Mouse (Mus musculus) heart, embryonic 11.5 days (tissue): ENCODE data around the gene Gpx4. TPM values are rescaled to one million over a fixed set of nuclear protein-coding genes. Genes with fewer than 3 reads are reported as not detected.

Source experiments
- ATAC-seq: fragments of 200-750 bp; cut with Nextera tagmentation; replicated peaks from 2 replicates; pipeline ENCODE4 v1.8.0; 2017; ENCODE audit warnings: moderate library complexity; ENCODE audit not compliant: insufficient number of reproducible peaks, low FRiP score, low TSS enrichment
- H3K27ac ChIP-seq: fragments of 300-500 bp; sonication (generic); 2 replicates; pipeline ENCODE4 v1.5.1; 2014; ENCODE audit warnings: mild to moderate bottlenecking, low read depth, low read length
- H3K27me3 ChIP-seq: fragments of 300-500 bp; sonication (generic); 2 replicates; pipeline ENCODE4 v1.6.1; 2014; ENCODE audit warnings: mild to moderate bottlenecking, low read length, mixed read lengths; ENCODE audit not compliant: control insufficient read depth, insufficient read depth
- H3K36me3 ChIP-seq: fragments of 300-500 bp; sonication (generic); 2 replicates; pipeline ENCODE4 v1.6.1; 2014; ENCODE audit warnings: mild to moderate bottlenecking, low read length, moderate library complexity, mixed read lengths; ENCODE audit not compliant: control insufficient read depth, insufficient read depth
- H3K4me1 ChIP-seq: fragments of 300-500 bp; sonication (generic); 2 replicates; pipeline ENCODE4 v1.6.1; 2014; ENCODE audit warnings: low read length; ENCODE audit not compliant: control insufficient read depth, insufficient read depth
- H3K4me2 ChIP-seq: fragments of 300-500 bp; sonication (generic); 2 replicates; pipeline ENCODE4 v1.6.1; 2014; ENCODE audit warnings: mild to moderate bottlenecking, moderate library complexity
- H3K4me3 ChIP-seq: fragments of 300-500 bp; sonication (generic); 2 replicates; pipeline ENCODE4 v1.5.1; 2014; ENCODE audit warnings: low read depth, low read length
- H3K9ac ChIP-seq: fragments of 300-500 bp; sonication (generic); 2 replicates; pipeline ENCODE4 v1.6.1; 2014; ENCODE audit warnings: mild to moderate bottlenecking, low read depth, low read length, moderate library complexity
- H3K9me3 ChIP-seq: fragments of 300-500 bp; sonication (generic); replicated peaks from 2 replicates; pipeline ENCODE4 v1.6.1; 2016; ENCODE audit warnings: low read length; ENCODE audit not compliant: control insufficient read depth
- WGBS: fragments of 180-500 bp; shearing (Covaris S2); extraction: QIAGEN DNeasy Blood & Tissue Kit; methylation state at CpG from one replicate; pipeline ENCODE4 v1.1.7; 2014; ENCODE audit not compliant: insufficient replicate concordance; 5-methylcytosine and 5-hydroxymethylcytosine counted together
- polyA plus RNA-seq: library from polyadenylated mRNA; unstranded; fragments of >200 nt; fragmentation: Nextera tagmentation; extraction: Ambion mirVana; gene quantifications from 2 replicates; pipeline ENCODE4 v1.2.1, GENCODE M21; 2014

The Gpx4 gene
- polyA plus RNA-seq, 1 experiment from 2014 or later, result 711 TPM

DNA sequence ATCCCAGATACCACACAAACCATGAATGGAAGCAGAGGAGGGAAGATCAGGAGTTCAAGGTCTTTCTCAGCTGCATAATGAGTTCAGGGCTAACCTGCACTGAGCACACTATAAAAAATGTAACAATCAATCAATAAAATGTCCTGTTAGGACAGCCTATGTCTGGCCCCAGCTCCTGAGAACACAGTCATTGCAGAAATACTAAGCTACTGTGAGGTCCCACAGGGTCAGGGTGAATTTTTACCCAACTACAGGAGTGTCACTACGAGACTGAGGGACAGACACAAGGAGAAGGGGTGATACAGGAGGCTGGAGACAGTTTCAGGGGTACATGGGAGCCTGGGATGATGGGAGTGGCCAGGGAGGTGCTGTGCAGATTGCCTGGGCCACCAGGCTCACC lies 31.4 kb downstream of the Gpx4 start:
- 89% methylated on average over 1 of the region's 1 CpGs for WGBS
- Histone ChIP-seq H3K4me3 (no peak overlapping the region), H3K36me3 (peaks cover 18% of the 10 kb centered on the region)

DNA sequence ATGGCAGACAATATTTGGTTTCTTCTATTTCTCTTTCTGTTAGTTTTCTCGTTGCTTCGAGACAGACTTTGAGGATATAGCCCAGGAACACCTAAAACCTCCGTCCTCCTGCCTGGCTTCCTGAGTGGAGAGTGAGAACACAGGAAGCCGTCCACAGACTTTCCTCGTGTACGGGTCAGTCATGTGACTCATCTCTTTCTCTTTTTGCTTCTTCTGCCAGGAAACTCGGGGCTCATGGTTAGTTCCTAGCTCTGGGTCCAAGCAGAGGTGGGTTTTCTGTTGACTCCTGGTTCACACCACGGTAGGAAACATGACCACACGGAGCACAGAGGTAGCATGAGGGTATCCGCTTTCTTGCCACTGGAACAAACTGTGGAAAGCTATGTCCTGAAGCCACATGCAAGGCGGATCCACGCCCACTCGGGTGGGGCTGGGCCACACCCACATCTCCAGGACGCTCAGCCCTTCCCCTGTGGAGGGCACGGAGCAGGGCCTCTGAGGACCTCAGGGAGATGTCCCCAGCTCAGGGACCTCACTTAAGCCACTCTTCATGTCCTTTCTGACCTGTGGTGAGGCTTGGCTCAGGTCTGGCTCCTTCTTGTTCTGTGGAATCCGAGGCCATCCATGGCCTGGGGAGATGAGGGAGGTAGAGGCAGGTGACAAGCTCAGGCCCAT lies 33.6 kb downstream of the Gpx4 start:
- peak overlapping the region; percentile 60 for H3K27ac ChIP-seq
- H3K36me3 ChIP-seq, result peaks cover 20% of the 10 kb centered on the region
- 74% methylated on average over 16 of the region's 16 CpGs for WGBS
- peaks cover 15% of the 10 kb centered on the region for H3K4me1 ChIP-seq
- H3K4me2 ChIP-seq, result peak overlapping the region; percentile 29; the same call in 1 of the 2 replicates
- H3K9me3 ChIP-seq, result no peaks in the 10 kb centered on the region
- no peak overlapping the region for H3K4me3 ChIP-seq
- H3K27me3 ChIP-seq, result no peaks in the 10 kb centered on the region
- peak overlapping the region; percentile 36; the same call in 1 of the 2 replicates for H3K9ac ChIP-seq
- peak; percentile 71 for ATAC-seq

More for the DNA sequence above, 31.4 kb downstream of the Gpx4 start:
- no peaks in the 10 kb centered on the region for H3K9me3 ChIP-seq
- no peak overlapping the region for H3K27ac ChIP-seq
- no peak for ATAC-seq
- H3K9ac ChIP-seq, result peak overlapping the region; percentile 24; the same call in 1 of the 2 replicates
- H3K27me3 ChIP-seq, result no peaks in the 10 kb centered on the region
- H3K4me2 ChIP-seq, result no peak overlapping the region
- H3K4me1 ChIP-seq, result peaks cover 14% of the 10 kb centered on the region

DNA sequence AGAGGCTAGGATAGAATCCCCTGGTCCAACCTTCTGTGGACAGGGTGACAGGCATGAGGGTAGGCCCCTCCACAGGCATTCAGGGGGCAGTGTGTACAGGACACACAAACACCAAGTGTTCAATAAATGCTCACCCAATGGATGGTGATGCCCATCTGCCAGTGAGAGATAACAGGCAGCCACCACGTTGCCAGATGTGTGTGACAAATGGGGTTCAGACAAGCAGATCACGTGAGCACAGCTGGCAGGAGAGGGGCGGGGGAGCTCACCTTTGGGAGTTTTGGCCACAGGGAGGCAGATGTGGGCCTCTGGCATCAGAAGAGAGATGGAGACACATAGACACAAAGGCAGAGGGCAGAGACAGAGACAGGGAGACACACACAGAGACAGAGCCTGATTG lies 34.1 kb downstream of the Gpx4 start:
- ATAC-seq, result peak; percentile 53; the same call in 1 of the 2 replicates
- Histone ChIP-seq H3K27ac (peak overlapping the region; percentile 60), H3K27me3 (no peaks in the 10 kb centered on the region), H3K4me1 (peaks cover 12% of the 10 kb centered on the region; the same call in 1 of the 2 replicates), H3K36me3 (peaks cover 20% of the 10 kb centered on the region), H3K4me2 (peak overlapping the region; percentile 29; the same call in 1 of the 2 replicates), H3K9me3 (no peaks in the 10 kb centered on the region), H3K9ac (peak overlapping the region; percentile 36; the same call in 1 of the 2 replicates), H3K4me3 (no peak overlapping the region)
- WGBS, result 76% methylated on average over 3 of the region's 3 CpGs

DNA sequence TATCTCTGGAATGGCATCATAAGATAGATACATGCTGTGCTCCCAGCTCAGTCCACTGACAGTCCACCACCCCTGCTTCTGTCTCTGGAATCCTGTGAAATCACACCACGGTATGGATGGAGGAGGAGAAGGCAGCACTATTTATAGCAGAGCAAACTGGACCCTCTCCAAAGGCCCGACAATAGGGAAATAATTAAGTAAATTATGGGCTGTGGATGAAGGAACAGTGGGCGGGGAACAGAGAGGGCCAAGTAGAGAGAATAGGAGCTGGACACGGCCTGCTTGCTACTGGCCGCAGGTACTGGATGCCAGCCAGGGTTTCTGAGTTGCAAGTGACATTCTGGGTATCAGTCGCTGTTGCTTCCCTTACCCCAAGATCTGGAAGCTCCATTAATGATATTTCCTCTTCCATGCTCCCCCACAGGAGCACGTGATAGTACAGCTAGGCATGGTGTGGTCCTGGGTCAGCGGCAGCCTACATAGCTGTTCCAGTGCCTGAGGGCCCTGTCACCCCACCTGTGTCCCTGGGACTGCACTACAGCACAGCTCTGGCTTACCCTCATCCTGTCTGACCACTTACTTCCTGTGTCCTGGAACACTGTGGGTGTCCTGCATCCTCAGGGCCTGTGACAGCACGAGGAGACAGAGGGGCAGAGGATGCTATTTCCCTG lies 38.0 kb downstream of the Gpx4 start:
- peaks cover 16% of the 10 kb centered on the region; the same call in 1 of the 2 replicates for H3K4me1 ChIP-seq
- H3K9ac ChIP-seq, result peak overlapping the region; percentile 39; the same call in 1 of the 2 replicates
- no peaks in the 10 kb centered on the region for H3K9me3 ChIP-seq
- H3K27me3 ChIP-seq, result no peaks in the 10 kb centered on the region
- 77% methylated on average over 9 of the region's 9 CpGs for WGBS
- no peak for ATAC-seq
- H3K27ac ChIP-seq, result peak overlapping the region; percentile 54; the same call in 1 of the 2 replicates
- no peak overlapping the region for H3K4me3 ChIP-seq
- H3K4me2 ChIP-seq, result no peak overlapping the region
- peaks cover 18% of the 10 kb centered on the region for H3K36me3 ChIP-seq

DNA sequence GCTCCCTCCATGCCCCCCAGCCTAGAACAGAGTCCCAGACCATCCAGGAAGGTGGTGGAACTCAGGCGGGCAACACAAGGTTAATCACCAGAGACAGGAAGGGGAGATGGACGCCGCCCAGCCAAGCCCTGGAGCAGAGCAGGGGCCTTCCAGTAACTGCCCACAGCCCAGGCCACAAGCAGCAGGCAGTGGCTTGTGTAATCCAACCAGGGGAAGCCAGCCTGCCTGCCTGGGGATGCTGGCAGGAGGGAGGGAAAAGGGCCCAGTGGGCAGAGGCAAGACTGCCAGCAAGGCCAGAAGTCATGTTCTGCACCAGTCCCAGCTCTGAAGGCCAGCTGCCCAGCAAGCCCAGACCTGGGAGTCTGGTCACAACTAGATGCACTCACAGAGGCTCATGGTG lies 39.9 kb downstream of the Gpx4 start:
- H3K4me3 ChIP-seq, result no peak overlapping the region
- no peaks in the 10 kb centered on the region for H3K9me3 ChIP-seq
- no peak for ATAC-seq
- 58% methylated on average over 3 of the region's 3 CpGs for WGBS
- peaks cover 6% of the 10 kb centered on the region for H3K36me3 ChIP-seq
- H3K27ac ChIP-seq, result no peak overlapping the region
- H3K9ac ChIP-seq, result no peak overlapping the region
- H3K27me3 ChIP-seq, result no peaks in the 10 kb centered on the region
- H3K4me2 ChIP-seq, result no peak overlapping the region
- H3K4me1 ChIP-seq, result peaks cover 16% of the 10 kb centered on the region; the same call in 1 of the 2 replicates

DNA sequence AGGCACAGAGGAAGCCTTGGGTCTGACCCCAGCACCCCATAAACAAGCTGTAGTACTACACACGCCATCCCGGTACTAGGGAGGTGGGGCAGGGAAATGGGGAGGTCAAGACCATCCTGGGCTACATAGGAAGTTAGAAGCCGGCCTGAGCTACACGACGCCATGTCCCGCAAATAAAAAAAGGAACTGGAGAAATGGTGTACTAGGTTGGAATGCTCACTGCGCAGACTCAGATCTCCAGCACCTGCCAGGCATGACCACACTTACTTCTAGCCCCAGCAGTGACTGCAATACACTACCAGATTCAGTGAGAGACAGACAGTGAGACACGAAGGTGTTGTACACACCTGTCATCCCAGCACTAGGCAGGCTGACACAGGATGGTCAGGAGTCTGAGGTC lies 40.5 kb downstream of the Gpx4 start:
- Histone ChIP-seq H3K4me3 (no peak overlapping the region), H3K4me1 (peaks cover 16% of the 10 kb centered on the region; the same call in 1 of the 2 replicates), H3K9ac (no peak overlapping the region), H3K36me3 (peaks cover 2% of the 10 kb centered on the region; the same call in 1 of the 2 replicates), H3K9me3 (no peaks in the 10 kb centered on the region), H3K27me3 (no peaks in the 10 kb centered on the region), H3K4me2 (no peak overlapping the region), H3K27ac (no peak overlapping the region)
- 91% methylated on average over 8 of the region's 8 CpGs for WGBS
- no peak for ATAC-seq

DNA sequence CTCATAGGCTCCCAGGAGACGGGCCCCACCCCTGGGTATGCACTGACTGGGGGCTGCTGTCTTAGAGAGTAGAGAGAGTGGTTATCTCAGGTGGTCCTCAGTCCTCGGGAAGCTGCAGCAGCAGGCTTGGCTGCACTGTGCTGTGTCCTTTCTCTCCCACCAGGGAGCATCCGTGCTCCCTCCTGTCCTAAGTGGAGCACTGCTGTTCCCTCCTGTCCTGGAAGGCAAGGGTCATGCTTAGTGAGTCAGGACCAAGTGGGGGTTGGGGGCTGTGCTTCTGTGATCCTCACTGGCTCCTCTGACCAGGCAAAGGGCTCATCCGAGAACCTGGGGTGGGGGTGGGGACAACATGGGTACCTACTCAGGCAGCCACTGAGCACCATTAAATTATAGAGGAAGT lies 42.2 kb downstream of the Gpx4 start:
- no peaks in the 10 kb centered on the region for H3K9me3 ChIP-seq
- H3K36me3 ChIP-seq, result peaks cover 2% of the 10 kb centered on the region; the same call in 1 of the 2 replicates
- 40% methylated on average over 4 of the region's 4 CpGs for WGBS
- peaks cover 19% of the 10 kb centered on the region; the same call in 1 of the 2 replicates for H3K4me1 ChIP-seq
- H3K4me2 ChIP-seq, result no peak overlapping the region
- H3K4me3 ChIP-seq, result no peak overlapping the region
- no peaks in the 10 kb centered on the region for H3K27me3 ChIP-seq
- H3K27ac ChIP-seq, result no peak overlapping the region
- H3K9ac ChIP-seq, result no peak overlapping the region
- ATAC-seq, result no peak

DNA sequence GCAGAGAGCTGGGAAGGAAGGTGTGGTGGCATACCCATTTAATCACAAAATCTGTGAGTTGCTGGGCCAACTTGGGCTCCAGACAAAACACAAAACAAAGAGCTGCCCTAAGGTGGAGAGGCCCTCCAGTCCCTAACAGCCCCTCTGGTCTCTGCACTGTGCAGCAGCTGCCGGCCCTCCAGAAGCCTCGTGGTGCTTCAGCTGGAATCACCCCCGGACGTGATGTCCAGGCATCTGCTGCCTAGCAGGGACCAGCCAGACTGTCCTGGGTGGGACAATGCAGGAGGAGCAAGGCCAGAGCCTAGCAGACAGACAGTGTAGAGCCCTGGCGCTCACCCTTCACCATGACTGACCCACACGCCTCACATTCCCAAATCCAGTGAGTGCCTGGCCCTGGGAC lies 44.6 kb downstream of the Gpx4 start:
- no peak overlapping the region for H3K27ac ChIP-seq
- H3K36me3 ChIP-seq, result no peaks in the 10 kb centered on the region
- no peak overlapping the region for H3K4me2 ChIP-seq
- no peaks in the 10 kb centered on the region for H3K27me3 ChIP-seq
- ATAC-seq, result no peak
- H3K4me3 ChIP-seq, result no peak overlapping the region
- H3K4me1 ChIP-seq, result peaks cover 20% of the 10 kb centered on the region
- H3K9me3 ChIP-seq, result no peaks in the 10 kb centered on the region
- 0 out of 2 replicates have a peak overlapping the region, but pooled peaks have one; percentile 10 for H3K9ac ChIP-seq
- 91% methylated on average over 6 of the region's 6 CpGs for WGBS
